Mouse (Mus musculus) limb, embryonic 11.5 days (tissue): ENCODE measurements around the gene Abcc10. TPM values are rescaled to one million over a fixed set of nuclear protein-coding genes. Genes with fewer than 3 reads are reported as not detected.

ENCODE experiments used
- ATAC-seq: fragments of 200-750 bp; cut with Nextera tagmentation; 2 replicates; pipeline ENCODE4 v1.8.0; 2017; ENCODE audit warnings: low read depth; ENCODE audit not compliant: insufficient number of reproducible peaks, low FRiP score, low TSS enrichment
- DNase-seq: peaks from one replicate; pipeline ENCODE4 v3.0.0-alpha.2; 2015; ENCODE audit warnings: low spot score
- H3K27ac ChIP-seq: fragments of 300-500 bp; sonication (generic); replicated peaks from 2 replicates; pipeline ENCODE4 v1.5.1; 2014; ENCODE audit warnings: low read depth, mild to moderate bottlenecking, low read length
- H3K27me3 ChIP-seq: fragments of 300-500 bp; sonication (generic); 2 replicates; pipeline ENCODE4 v1.6.1; 2014; ENCODE audit warnings: mild to moderate bottlenecking, low read length, mixed read lengths; ENCODE audit not compliant: control insufficient read depth, insufficient read depth
- H3K36me3 ChIP-seq: fragments of 300-500 bp; sonication (generic); 2 replicates; pipeline ENCODE4 v1.6.1; 2014; ENCODE audit warnings: mild to moderate bottlenecking, low read length, moderate library complexity, mixed read lengths; ENCODE audit not compliant: control insufficient read depth, insufficient read depth
- H3K4me1 ChIP-seq: fragments of 300-500 bp; sonication (generic); 2 replicates; pipeline ENCODE4 v1.6.1; 2014; ENCODE audit warnings: low read length, mixed read lengths; ENCODE audit not compliant: control insufficient read depth, insufficient read depth
- H3K4me2 ChIP-seq: fragments of 300-500 bp; sonication (generic); 2 replicates; pipeline ENCODE4 v1.6.1; 2014; ENCODE audit warnings: low read depth, mild to moderate bottlenecking, moderate library complexity; ENCODE audit not compliant: severe bottlenecking
- H3K4me3 ChIP-seq: fragments of 300-500 bp; sonication (generic); 2 replicates; pipeline ENCODE4 v1.5.1; 2014; ENCODE audit warnings: low read depth, low read length
- H3K9ac ChIP-seq: fragments of 300-500 bp; sonication (generic); 2 replicates; pipeline ENCODE4 v1.6.1; 2014; ENCODE audit warnings: mild to moderate bottlenecking, low read length
- H3K9me3 ChIP-seq: fragments of 300-500 bp; sonication (generic); 2 replicates; pipeline ENCODE4 v1.6.1; 2016; ENCODE audit warnings: low read length; ENCODE audit not compliant: control insufficient read depth
- WGBS: fragments of 180-500 bp; shearing (Covaris S2); extraction: QIAGEN DNeasy Blood & Tissue Kit; methylation state at CpG from one replicate; pipeline ENCODE4 v1.1.7; 2014; 5-methylcytosine and 5-hydroxymethylcytosine counted together
- polyA plus RNA-seq: library from polyadenylated mRNA; unstranded; fragments of >200 nt; fragmentation: Nextera tagmentation; extraction: Ambion mirVana; gene quantifications from 2 replicates; pipeline ENCODE4 v1.2.1, GENCODE M21; 2014

The Abcc10 gene
- polyA plus RNA-seq, 1 experiment from 2014 or later, result 5.0 TPM

DNA sequence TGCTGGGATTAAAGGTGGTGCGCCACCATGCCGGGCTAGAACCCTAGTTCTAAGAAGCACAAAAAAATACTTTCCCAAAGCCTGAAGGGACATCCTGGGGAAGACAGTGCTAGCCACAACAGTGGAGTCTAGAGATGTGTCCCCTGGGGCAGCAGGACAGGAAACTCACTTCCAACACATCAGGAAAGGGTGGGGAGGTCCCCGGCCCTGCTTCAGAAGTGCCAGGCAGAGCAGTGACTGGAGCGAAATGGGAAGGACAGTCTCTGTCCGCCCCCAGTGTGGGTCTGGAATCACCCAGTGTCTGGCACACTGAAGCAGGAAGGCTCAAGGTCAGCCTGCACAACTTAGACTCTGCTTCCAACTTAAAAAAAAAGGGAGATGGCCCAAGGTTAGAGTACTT lies 55.5 kb downstream of the Abcc10 start:
- DNase-seq, result no peak
- no peak overlapping the region for H3K4me3 ChIP-seq
- 90% methylated on average over 5 of the region's 5 CpGs for WGBS
- no peaks in the 10 kb centered on the region for H3K9me3 ChIP-seq
- H3K27me3 ChIP-seq, result no peaks in the 10 kb centered on the region
- peaks cover 6% of the 10 kb centered on the region for H3K4me1 ChIP-seq
- no peak overlapping the region for H3K4me2 ChIP-seq
- H3K36me3 ChIP-seq, result peaks cover 20% of the 10 kb centered on the region
- no peak for ATAC-seq
- H3K27ac ChIP-seq, result no peak overlapping the region
- no peak overlapping the region for H3K9ac ChIP-seq

- no peak overlapping the region for H3K9ac ChIP-seq
- no peak for DNase-seq
- no peak for ATAC-seq
- peaks cover 20% of the 10 kb centered on the region for H3K36me3 ChIP-seq
- H3K27me3 ChIP-seq, result no peaks in the 10 kb centered on the region
- no peaks in the 10 kb centered on the region for H3K9me3 ChIP-seq
- H3K4me2 ChIP-seq, result no peak overlapping the region
- H3K4me3 ChIP-seq, result no peak overlapping the region
- H3K27ac ChIP-seq, result no peak overlapping the region
- whole genome bisulfite sequencing, result 95% methylated on average over 2 of the region's 2 CpGs
- no peaks in the 10 kb centered on the region; the same call in 1 of the 2 replicates for H3K4me1 ChIP-seq
These were observed 56.1 kb downstream of the Abcc10 start for GRCm38 (mm10) chr17:46272058-46272457.

- Histone ChIP-seq H3K4me2 (no peak overlapping the region), H3K9me3 (no peaks in the 10 kb centered on the region), H3K36me3 (peaks cover 20% of the 10 kb centered on the region), H3K27ac (no peak overlapping the region), H3K4me1 (0 out of 2 replicates have a peak, but pooled peaks cover 3% of the 10 kb centered on the region), H3K4me3 (no peak overlapping the region), H3K27me3 (no peaks in the 10 kb centered on the region), H3K9ac (no peak overlapping the region)
- DNase-seq, result no peak
- ATAC-seq, result no peak
- WGBS, result 90% methylated on average over 19 of the region's 19 CpGs
These were observed 58.2 kb downstream of the Abcc10 start for GRCm38 (mm10) chr17:46269771-46270534.

DNA sequence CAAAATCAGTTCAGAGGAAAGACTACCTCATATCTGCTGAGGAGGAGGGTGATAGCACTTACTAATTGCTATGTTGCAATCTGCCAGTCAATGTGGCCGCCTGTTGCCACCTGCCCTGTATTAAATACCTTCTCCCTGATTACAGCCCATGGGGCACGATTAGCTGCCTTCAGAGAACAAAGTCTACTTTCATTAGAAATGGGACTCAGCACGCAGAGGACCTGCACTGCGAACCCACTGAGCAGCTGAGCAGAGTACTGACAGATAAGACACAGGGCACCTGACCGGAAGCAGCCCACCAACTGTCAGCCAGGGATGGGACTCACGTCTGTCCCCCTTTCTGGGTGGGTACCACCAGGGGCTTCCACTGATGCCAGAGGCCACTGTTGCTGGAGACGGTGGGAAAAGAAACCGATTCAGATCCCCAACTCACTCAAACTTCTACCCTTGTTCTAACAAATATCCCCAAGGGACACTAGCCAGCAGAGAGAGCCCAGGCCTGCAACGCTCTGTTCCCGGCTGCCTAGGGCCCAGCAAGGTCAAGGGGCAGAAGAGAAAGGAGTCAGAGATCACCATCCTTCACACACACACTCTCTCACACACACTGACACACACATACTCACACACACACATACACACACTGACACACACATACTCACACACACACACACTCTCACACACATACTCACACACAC lies 60.0 kb downstream of the Abcc10 start:
- 0 out of 2 replicates have a peak, but pooled peaks cover 3% of the 10 kb centered on the region for H3K4me1 ChIP-seq
- no peak overlapping the region for H3K4me2 ChIP-seq
- no peaks in the 10 kb centered on the region for H3K27me3 ChIP-seq
- no peak for DNase-seq
- WGBS, result 78% methylated on average over 10 of the region's 10 CpGs
- no peak overlapping the region for H3K4me3 ChIP-seq
- H3K27ac ChIP-seq, result no peak overlapping the region
- peak overlapping the region; percentile 4; the same call in 1 of the 2 replicates for H3K9ac ChIP-seq
- H3K9me3 ChIP-seq, result no peaks in the 10 kb centered on the region
- no peak for ATAC-seq
- peaks cover 29% of the 10 kb centered on the region for H3K36me3 ChIP-seq

- ATAC-seq (no peak), DNase-seq (no peak)
- WGBS, result 82% methylated on average over 7 of the region's 7 CpGs
- Histone ChIP-seq H3K4me2 (no peak overlapping the region), H3K27ac (no peak overlapping the region), H3K36me3 (peaks cover 28% of the 10 kb centered on the region), H3K9me3 (no peaks in the 10 kb centered on the region), H3K4me3 (no peak overlapping the region), H3K9ac (no peak overlapping the region), H3K4me1 (0 out of 2 replicates have a peak, but pooled peaks cover 3% of the 10 kb centered on the region), H3K27me3 (no peaks in the 10 kb centered on the region)
These were observed 60.6 kb downstream of the Abcc10 start for GRCm38 (mm10) chr17:46267511-46267910.

DNA sequence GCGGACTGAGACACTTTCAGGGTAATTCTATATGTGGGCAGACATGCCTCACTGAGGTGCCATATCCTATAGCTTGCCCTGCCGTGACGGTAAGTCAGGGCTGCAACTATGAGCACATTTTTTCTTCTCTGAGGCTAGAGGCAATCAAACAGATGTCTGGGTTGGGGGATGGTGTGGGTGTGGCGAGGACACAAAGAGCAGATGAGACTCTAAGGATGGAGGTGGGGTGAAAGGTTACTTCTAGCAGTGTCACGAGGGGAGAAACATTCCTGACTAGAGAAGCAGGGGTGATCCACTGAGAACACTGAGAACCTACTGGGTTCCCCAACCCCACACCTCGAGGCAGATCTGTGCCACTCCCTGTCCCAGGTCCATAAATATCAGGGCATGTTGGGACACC lies 61.2 kb downstream of the Abcc10 start:
- Histone ChIP-seq H3K9ac (no peak overlapping the region), H3K36me3 (peaks cover 28% of the 10 kb centered on the region), H3K4me3 (no peak overlapping the region), H3K27me3 (no peaks in the 10 kb centered on the region), H3K27ac (no peak overlapping the region), H3K9me3 (no peaks in the 10 kb centered on the region), H3K4me2 (no peak overlapping the region), H3K4me1 (0 out of 2 replicates have a peak, but pooled peaks cover 3% of the 10 kb centered on the region)
- 55% methylated on average over 6 of the region's 6 CpGs for WGBS
- ATAC-seq (no peak), DNase-seq (no peak)

DNA sequence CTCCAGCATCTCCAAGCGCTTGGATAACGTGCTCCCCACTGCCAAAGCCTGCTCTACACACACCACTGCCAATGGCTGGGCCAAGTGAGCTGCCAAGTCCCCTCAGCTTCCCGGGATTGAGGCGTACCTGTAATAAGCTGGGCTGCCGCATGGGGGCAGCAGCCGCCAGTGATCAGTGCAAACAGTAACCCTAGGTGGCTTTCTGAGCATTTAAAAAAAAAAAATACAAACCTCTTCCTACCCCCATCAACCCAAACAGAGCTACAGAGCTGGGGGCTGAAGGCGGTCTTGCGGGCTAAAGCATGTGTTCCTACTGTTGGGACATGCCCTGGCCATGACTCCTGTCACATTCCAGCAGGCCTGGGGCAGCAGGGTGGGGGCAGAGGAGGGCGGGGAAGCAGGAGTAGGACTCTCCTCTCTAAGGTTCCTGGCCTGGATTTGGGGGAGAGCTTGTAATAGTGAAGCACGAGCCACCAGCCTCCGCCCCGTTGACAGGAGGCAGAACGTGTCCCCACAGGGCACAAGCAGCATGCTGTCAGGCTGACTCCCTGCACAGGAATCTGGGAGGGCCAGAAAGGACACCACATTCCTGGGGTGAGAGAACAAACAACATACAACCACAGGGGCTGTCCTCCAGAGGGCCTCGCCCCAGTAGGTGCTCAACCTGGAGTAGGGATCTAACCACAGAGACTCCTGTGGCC lies 62.1 kb downstream of the Abcc10 start:
- Histone ChIP-seq H3K4me1 (0 out of 2 replicates have a peak, but pooled peaks cover 3% of the 10 kb centered on the region), H3K27ac (no peak overlapping the region), H3K4me3 (no peak overlapping the region), H3K9me3 (no peaks in the 10 kb centered on the region), H3K4me2 (no peak overlapping the region), H3K9ac (no peak overlapping the region), H3K36me3 (peaks cover 26% of the 10 kb centered on the region), H3K27me3 (no peaks in the 10 kb centered on the region)
- 26% methylated on average over 14 of the region's 14 CpGs for WGBS
- no peak for ATAC-seq
- peak; percentile 90 for DNase-seq

GRCm38 (mm10) chr17:46265502-46265901 lies 62.6 kb downstream of the Abcc10 start:
- WGBS, result 75% methylated on average over 12 of the region's 12 CpGs
- no peak overlapping the region for H3K27ac ChIP-seq
- no peak overlapping the region for H3K4me3 ChIP-seq
- H3K9ac ChIP-seq, result no peak overlapping the region
- H3K27me3 ChIP-seq, result no peaks in the 10 kb centered on the region
- no peak overlapping the region for H3K4me2 ChIP-seq
- ATAC-seq (no peak), DNase-seq (no peak)
- no peaks in the 10 kb centered on the region for H3K9me3 ChIP-seq
- H3K36me3 ChIP-seq, result peaks cover 20% of the 10 kb centered on the region
- H3K4me1 ChIP-seq, result 0 out of 2 replicates have a peak, but pooled peaks cover 3% of the 10 kb centered on the region
